Mouse (Mus musculus) neural tube, embryonic 11.5 days (tissue): ENCODE data around the gene Ddx54. TPM values are rescaled to one million over a fixed set of nuclear protein-coding genes. Genes with fewer than 3 reads are reported as not detected.
A peak's percentile ranks its signal among the peaks of the same experiment; 100 is the strongest.

ENCODE experiments used
- ATAC-seq: fragments of 200-750 bp; cut with Nextera tagmentation; 2 replicates; pipeline ENCODE4 v1.8.0; 2017; ENCODE audit warnings: moderate number of reproducible peaks, mild to moderate bottlenecking, moderate TSS enrichment, moderate library complexity; ENCODE audit not compliant: insufficient read depth, low FRiP score, low TSS enrichment
- DNase-seq: peaks from one replicate; pipeline ENCODE4 v3.0.0-alpha.2; 2015; ENCODE audit warnings: low spot score
- H3K27ac ChIP-seq: fragments of 300-500 bp; sonication (generic); 2 replicates; pipeline ENCODE4 v1.5.1; 2014; ENCODE audit warnings: low read depth, mild to moderate bottlenecking, low read length
- H3K27me3 ChIP-seq: fragments of 300-500 bp; sonication (generic); 2 replicates; pipeline ENCODE4 v1.6.1; 2014; ENCODE audit warnings: mild to moderate bottlenecking, low read length, mixed read lengths; ENCODE audit not compliant: control insufficient read depth, insufficient read depth
- H3K36me3 ChIP-seq: fragments of 300-500 bp; sonication (generic); 2 replicates; pipeline ENCODE4 v1.6.1; 2014; ENCODE audit warnings: mild to moderate bottlenecking, low read length, moderate library complexity, mixed read lengths; ENCODE audit not compliant: control insufficient read depth, insufficient read depth
- H3K4me1 ChIP-seq: fragments of 300-500 bp; sonication (generic); 2 replicates; pipeline ENCODE4 v1.6.1; 2014; ENCODE audit warnings: low read length, mixed read lengths; ENCODE audit not compliant: control insufficient read depth, insufficient read depth
- H3K4me2 ChIP-seq: fragments of 300-500 bp; sonication (generic); 2 replicates; pipeline ENCODE4 v1.6.1; 2014; ENCODE audit warnings: low read depth, mild to moderate bottlenecking, moderate library complexity
- H3K4me3 ChIP-seq: fragments of 300-500 bp; sonication (generic); 2 replicates; pipeline ENCODE4 v1.5.1; 2014; ENCODE audit warnings: low read depth, low read length
- H3K9ac ChIP-seq: fragments of 300-500 bp; sonication (generic); 2 replicates; pipeline ENCODE4 v1.6.1; 2014; ENCODE audit warnings: mild to moderate bottlenecking, low read length
- H3K9me3 ChIP-seq: fragments of 300-500 bp; sonication (generic); 2 replicates; pipeline ENCODE4 v1.6.1; 2016; ENCODE audit warnings: low read length; ENCODE audit not compliant: control insufficient read depth
- WGBS: fragments of 180-500 bp; shearing (Covaris S2); extraction: QIAGEN DNeasy Blood & Tissue Kit; methylation state at CpG from one replicate; pipeline ENCODE4 v1.1.7; 2014; 5-methylcytosine and 5-hydroxymethylcytosine counted together
- polyA plus RNA-seq: library from polyadenylated mRNA; unstranded; fragments of >200 nt; fragmentation: Nextera tagmentation; extraction: Ambion mirVana; gene quantifications from 2 replicates; pipeline ENCODE4 v1.2.1, GENCODE M21; 2014

Ddx54 gene
- polyA plus RNA-seq, 1 experiment from 2014 or later, result 42.0 TPM

DNA sequence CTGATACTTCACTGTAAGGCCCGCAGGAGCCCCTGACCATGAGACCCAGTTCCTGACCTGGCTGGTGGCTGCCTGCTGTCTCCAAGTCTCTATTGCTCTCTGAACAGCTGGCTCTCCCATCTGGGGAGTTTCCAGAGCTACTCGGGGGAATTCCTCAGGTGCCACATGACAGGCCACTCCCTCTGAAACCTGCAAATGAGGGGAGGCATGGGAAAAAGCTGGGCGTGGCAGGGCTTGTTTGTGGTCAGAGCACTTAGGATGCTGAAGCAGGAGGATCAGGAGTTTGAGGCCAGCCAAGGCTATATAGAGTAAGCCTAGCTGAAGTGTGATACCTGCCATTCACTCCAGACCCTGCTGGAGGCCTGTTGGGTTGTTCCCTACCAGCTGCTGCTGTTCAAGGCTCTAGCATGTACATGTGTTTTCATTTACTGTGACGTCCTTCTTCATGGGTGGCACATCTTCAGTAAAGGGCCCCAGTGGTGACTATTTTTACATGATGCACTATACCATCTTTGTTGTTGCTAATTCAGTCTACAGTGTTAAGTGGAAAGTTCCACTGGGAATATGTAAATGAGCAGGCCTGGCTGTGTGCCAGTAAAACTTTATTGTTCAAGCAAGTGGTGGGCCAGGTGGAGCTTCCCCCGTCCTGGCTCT is 9.8 kb downstream of the Ddx54 start:
- no peaks in the 10 kb centered on the region for H3K4me1 ChIP-seq
- no peak for DNase-seq
- no peak overlapping the region for H3K4me2 ChIP-seq
- no peak for ATAC-seq
- H3K36me3 ChIP-seq, result peaks cover 52% of the 10 kb centered on the region
- H3K9me3 ChIP-seq, result no peaks in the 10 kb centered on the region
- no peaks in the 10 kb centered on the region for H3K27me3 ChIP-seq
- 75% methylated on average over 5 of the region's 5 CpGs for WGBS
- H3K27ac ChIP-seq, result no peak overlapping the region
- no peak overlapping the region for H3K9ac ChIP-seq
- H3K4me3 ChIP-seq, result no peak overlapping the region

DNA sequence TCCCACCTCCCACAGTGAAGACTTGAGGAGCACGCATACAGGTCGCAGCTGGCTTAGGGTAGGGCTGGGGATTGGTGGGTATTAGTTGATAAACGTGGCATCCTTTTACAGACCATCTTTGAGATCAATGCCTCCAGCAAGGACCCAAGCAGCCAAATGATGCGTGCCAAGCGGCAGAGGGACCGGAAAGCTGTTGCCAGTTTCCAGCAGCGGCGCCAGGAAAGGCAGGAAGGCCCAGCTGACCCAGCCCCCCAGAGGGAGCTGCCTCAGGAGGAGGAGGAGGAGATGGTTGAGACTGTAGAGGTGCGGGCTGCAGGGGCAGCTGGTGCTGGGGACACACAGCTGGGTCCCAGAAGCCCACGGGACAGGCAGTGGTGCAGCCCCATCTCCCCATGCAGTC is 11.9 kb downstream of the Ddx54 start:
- Histone ChIP-seq H3K36me3 (peaks cover 39% of the 10 kb centered on the region), H3K27ac (no peak overlapping the region), H3K9me3 (no peaks in the 10 kb centered on the region), H3K4me2 (no peak overlapping the region), H3K9ac (no peak overlapping the region), H3K4me1 (no peaks in the 10 kb centered on the region), H3K27me3 (no peaks in the 10 kb centered on the region), H3K4me3 (no peak overlapping the region)
- WGBS, result 95% methylated on average over 10 of the region's 10 CpGs
- ATAC-seq (no peak), DNase-seq (no peak)

DNA sequence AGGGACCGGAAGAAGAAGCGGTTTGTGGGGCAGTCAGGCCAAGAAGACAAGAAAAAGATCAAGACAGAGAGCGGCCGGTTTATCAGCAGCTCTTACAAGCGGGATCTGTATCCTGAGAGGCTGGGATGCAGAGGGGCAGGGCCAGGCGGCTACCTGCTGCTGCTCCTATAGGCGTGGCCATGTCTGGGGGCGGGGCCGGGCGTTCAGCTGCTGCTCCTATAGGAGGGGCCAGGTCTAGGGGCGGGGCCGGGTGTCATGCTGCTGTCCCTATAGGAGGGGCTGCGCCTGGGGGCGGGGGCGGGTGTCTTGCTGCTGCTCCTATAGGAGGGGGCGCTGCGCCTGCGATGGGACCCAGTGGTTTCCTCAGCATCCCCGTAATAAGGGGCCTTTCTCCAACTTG is 13.9 kb downstream of the Ddx54 start:
- Histone ChIP-seq H3K4me2 (no peak overlapping the region), H3K27ac (no peak overlapping the region), H3K9ac (no peak overlapping the region), H3K36me3 (peaks cover 25% of the 10 kb centered on the region), H3K27me3 (0 out of 2 replicates have a peak, but pooled peaks cover under 1% of the 10 kb centered on the region), H3K9me3 (no peaks in the 10 kb centered on the region), H3K4me1 (no peaks in the 10 kb centered on the region), H3K4me3 (no peak overlapping the region)
- DNase-seq (peak; percentile 62), ATAC-seq (peak; percentile 36; the same call in 1 of the 2 replicates)
- WGBS, result 28% methylated on average over 19 of the region's 19 CpGs

DNA sequence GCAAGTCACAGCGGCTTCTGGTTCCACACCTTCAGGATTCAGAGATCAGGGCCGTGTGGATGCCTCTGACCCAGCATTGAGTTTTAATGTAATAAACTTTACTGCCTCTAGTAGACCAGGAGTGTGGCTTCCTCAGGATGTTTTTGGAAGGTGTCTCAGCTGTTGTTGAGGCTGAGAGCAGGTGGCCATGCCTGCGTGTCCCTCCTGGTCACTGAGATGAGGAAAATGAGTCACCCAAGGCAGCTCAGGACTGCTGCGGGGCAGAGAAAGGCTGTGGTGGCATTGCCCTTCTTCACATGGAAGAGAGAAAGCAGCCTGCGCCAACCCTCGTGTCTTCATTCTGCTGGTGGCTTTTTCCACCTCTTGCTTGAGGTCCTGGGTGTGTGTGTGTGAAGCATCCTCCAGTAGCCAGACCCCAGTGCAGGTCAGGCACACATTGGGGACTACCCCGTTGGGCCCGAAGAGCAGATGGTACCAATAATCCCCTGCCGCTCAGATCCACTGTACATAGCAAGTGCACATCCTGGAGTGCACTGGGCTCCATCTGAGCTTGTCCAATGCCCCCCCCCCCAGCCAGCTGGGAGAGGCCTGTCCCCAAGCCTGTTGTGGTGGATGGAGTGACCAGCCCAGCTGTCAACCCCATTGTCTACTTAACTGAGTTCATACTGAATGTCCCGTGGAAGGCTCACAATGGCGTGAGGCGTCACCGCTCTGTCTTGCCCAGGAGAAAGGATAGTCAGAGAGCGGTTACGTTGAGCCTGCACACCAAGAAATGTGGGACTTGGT is 15.2 kb downstream of the Ddx54 start:
- 85% methylated on average over 15 of the region's 15 CpGs for WGBS
- H3K36me3 ChIP-seq, result peaks cover 16% of the 10 kb centered on the region
- 0 out of 2 replicates have a peak, but pooled peaks cover 3% of the 10 kb centered on the region for H3K27me3 ChIP-seq
- no peak overlapping the region for H3K4me3 ChIP-seq
- no peak for ATAC-seq
- no peaks in the 10 kb centered on the region for H3K4me1 ChIP-seq
- H3K9me3 ChIP-seq, result no peaks in the 10 kb centered on the region
- H3K27ac ChIP-seq, result no peak overlapping the region
- H3K4me2 ChIP-seq, result no peak overlapping the region
- H3K9ac ChIP-seq, result no peak overlapping the region
- DNase-seq, result no peak

DNA sequence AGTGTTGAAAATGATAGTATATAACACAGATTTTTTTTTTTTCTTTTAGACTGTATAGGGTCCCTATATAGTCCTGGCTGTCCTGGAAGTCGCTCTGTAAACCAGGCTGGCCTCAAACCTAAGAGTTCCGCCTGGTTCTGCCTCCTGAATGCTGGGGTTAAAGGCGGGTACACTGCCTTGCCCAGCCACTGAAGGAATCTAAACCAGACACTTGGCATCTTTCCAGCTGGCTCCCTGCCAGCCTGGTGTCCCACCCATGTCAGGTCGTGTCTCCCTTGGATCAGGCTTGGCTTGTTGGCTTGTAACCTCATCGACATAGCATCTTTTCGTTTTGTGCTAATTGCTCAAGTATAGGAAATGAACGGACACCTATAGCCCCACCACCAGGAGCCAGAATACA is 16.1 kb downstream of the Ddx54 start:
- H3K9me3 ChIP-seq, result no peaks in the 10 kb centered on the region
- 84% methylated on average over 7 of the region's 7 CpGs for WGBS
- no peak overlapping the region for H3K4me2 ChIP-seq
- no peaks in the 10 kb centered on the region for H3K4me1 ChIP-seq
- DNase-seq (no peak), ATAC-seq (no peak)
- peaks cover 9% of the 10 kb centered on the region for H3K36me3 ChIP-seq
- no peak overlapping the region for H3K9ac ChIP-seq
- H3K27ac ChIP-seq, result no peak overlapping the region
- no peak overlapping the region for H3K4me3 ChIP-seq
- 0 out of 2 replicates have a peak, but pooled peaks cover 3% of the 10 kb centered on the region for H3K27me3 ChIP-seq

DNA sequence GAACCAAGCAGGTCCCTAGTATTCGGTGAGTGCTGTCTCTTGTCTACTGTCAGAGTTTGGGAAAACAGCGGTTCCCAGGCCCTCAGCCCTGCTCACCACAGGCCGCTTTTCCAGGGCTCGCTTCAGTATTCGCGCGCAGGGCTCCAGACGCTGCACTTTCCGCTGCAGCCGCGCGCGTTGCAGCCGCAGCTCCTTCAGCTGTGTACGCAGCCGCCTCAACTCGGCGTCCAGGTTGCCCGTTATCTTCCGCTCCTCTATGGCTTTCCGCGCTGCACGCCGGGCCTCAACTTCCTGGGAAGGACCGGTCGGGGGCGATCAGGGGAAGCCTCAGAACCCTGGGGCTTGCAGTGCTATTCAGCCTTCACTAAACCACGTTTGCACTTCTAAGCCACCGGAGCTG is 18.6 kb downstream of the Ddx54 start:
- Histone ChIP-seq H3K36me3 (peaks cover 2% of the 10 kb centered on the region), H3K4me1 (peaks cover 3% of the 10 kb centered on the region; the same call in 1 of the 2 replicates), H3K9me3 (no peaks in the 10 kb centered on the region), H3K4me3 (no peak overlapping the region), H3K27ac (no peak overlapping the region), H3K4me2 (peak overlapping the region; percentile 15; the same call in 1 of the 2 replicates), H3K9ac (no peak overlapping the region), H3K27me3 (0 out of 2 replicates have a peak, but pooled peaks cover 3% of the 10 kb centered on the region)
- DNase-seq (no peak), ATAC-seq (no peak)
- WGBS, result 9% methylated on average over 29 of the region's 29 CpGs

DNA sequence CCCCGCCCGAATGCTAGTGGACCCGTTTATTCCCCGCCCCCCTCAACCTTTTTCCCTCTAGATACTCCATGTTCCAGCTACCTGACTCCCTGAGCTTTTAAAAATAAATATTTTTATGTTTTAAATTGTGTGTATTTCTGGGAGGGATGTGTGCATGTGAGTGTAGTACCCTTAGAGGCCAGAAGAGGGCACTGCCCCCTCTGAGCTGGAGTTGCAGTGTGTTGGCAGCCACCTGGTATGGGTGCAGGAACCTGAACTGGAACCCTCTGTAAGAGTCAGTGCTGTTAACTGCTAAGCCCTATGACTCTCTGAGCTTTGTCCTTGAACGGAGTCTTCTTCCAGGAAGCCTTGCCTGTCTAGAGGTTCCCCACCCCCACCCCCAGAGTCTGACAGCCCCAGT is 19.4 kb downstream of the Ddx54 start:
- WGBS, result 93% methylated on average over 5 of the region's 5 CpGs
- H3K4me3 ChIP-seq, result no peak overlapping the region
- DNase-seq, result no peak
- peaks cover 2% of the 10 kb centered on the region for H3K36me3 ChIP-seq
- no peak for ATAC-seq
- peaks cover 3% of the 10 kb centered on the region; the same call in 1 of the 2 replicates for H3K4me1 ChIP-seq
- 0 out of 2 replicates have a peak, but pooled peaks cover 3% of the 10 kb centered on the region for H3K27me3 ChIP-seq
- no peaks in the 10 kb centered on the region for H3K9me3 ChIP-seq
- no peak overlapping the region for H3K27ac ChIP-seq
- no peak overlapping the region for H3K4me2 ChIP-seq
- no peak overlapping the region for H3K9ac ChIP-seq

DNA sequence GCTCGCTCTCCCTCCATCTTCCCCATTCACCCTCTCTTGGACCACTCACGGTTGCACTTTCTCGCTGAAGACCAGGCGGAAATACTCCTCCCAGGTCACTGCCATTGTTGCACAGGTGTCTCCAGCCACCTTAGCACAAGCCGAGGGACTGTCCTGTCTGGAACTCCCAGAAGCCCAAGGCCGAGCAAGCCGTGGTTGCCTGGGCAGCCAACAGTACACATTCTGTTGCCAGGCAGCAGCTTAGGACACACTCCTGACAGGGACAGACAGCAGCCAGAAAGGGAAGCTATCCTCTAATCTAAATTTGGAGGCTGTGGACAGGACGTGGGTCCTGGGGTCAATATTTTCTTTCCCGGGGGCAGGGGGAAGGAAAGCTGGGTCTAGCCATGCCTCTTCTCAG is 21.6 kb downstream of the Ddx54 start, which contains the start of gene Cfap73:
TSS of gene Cfap73 (minus strand) at position 105 of the 400 bp plus-strand sequence.
- H3K27ac ChIP-seq, result no peak within 1 kb of the TSS
- ATAC-seq (no peak), DNase-seq (no peak)
- WGBS, result 66% methylated on average over 9 of the region's 9 CpGs
- H3K4me2 ChIP-seq, result no peak within 1 kb of the TSS
- peaks cover 3% of the 10 kb centered on the region; the same call in 1 of the 2 replicates for H3K4me1 ChIP-seq
- H3K9me3 ChIP-seq, result no peaks in the 10 kb centered on the region
- H3K9ac ChIP-seq, result no peak within 1 kb of the TSS
- H3K36me3 ChIP-seq, result no peaks in the 10 kb centered on the region
- H3K27me3 ChIP-seq, result 0 out of 2 replicates have a peak, but pooled peaks cover 3% of the 10 kb centered on the region
- H3K4me3 ChIP-seq, result no peak within 1 kb of the TSS
